Mouse (Mus musculus): ENCODE data around the gene Btbd9. TPM values are rescaled to one million over a fixed set of nuclear protein-coding genes. Genes with fewer than 3 reads are reported as not detected.

Btbd9 gene
- total and polyA plus RNA-seq, 2 experiments from 2014 or later: 30.3 to 31.0 TPM

DNA sequence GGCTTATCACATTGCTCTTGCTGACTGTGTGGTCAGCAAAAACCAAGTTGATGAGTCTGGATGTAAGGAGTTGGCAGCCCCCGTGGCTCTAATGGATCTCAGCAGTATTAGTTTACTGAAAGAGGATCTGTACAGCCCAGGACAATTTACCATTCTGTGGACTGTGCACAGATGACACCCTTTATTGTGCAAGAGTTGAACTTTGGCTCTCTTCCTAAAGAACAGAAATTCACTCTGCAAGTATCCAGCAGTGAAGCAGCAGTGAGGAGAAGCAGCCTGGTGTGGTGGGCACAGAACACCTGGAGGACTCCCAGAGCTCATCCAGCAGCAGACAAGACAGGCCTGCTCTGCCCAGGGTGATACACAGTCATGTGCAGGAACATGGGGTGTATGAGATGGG, 215.6 kb downstream of the Btbd9 start:
- no peak for ATAC-seq (ENCODE audit: insufficient read depth, low read depth)
- TF ChIP-seq CTCF (IDR thresholded peaks at IDR 0.05; ENCODE audit: low read depth) (no peak), EP300 (IDR thresholded peaks at IDR 0.05; ENCODE audit: low read depth) (no peak)
- no peaks in the 10 kb centered on the region for H3K9me3 ChIP-seq (replicated peaks; ENCODE audit: control insufficient read depth, low read length)
- no peak overlapping the region for H3K4me2 ChIP-seq (ENCODE audit: low read depth, low read length)
- H3K27me3 ChIP-seq (ENCODE audit: control insufficient read depth, insufficient read depth, low read length): no peaks in the 10 kb centered on the region
- peaks cover 5% of the 10 kb centered on the region; the same call in 1 of the 2 replicates for H3K4me1 ChIP-seq (ENCODE audit: control insufficient read depth, insufficient read depth)
- no peak overlapping the region for H3K27ac ChIP-seq (ENCODE audit: low read depth)
- 52% methylated on average over 1 of the region's 1 CpGs for WGBS
- H3K9ac ChIP-seq (replicated peaks; ENCODE audit: low read depth, low read length): no peak overlapping the region
- no peaks in the 10 kb centered on the region for H3K36me3 ChIP-seq (replicated peaks; ENCODE audit: control insufficient read depth, insufficient read depth, low read length)
- no peak overlapping the region for H3K4me3 ChIP-seq (ENCODE audit: low read depth, low read length)
- no peak for DNase-seq (ENCODE audit: low spot score)

DNA sequence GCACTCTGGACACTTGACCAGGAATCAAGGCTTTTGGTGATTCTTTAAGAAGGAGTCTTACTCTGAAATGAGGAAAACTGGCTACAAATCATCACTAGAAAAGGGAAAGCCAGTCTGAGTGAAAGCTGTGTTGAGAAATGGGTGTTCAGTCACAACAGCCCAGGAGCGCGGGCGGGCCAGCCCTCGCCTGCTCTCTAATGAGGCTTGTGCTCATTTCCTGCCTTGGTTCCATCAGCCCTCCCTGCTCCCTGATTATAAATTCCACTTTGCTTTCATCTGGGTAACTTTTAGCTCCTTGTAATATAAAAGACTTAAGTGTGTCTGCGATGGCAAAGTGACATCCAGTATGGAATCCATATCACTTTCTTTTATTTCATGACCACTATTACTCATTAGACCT, 216.9 kb downstream of the Btbd9 start:
- no peak for ATAC-seq (ENCODE audit: insufficient read depth, low read depth)
- H3K4me3 ChIP-seq (ENCODE audit: low read depth, low read length): no peak overlapping the region
- no peaks in the 10 kb centered on the region for H3K36me3 ChIP-seq (replicated peaks; ENCODE audit: control insufficient read depth, insufficient read depth, low read length)
- H3K9ac ChIP-seq (replicated peaks; ENCODE audit: low read depth, low read length): no peak overlapping the region
- WGBS: 90% methylated on average over 5 of the region's 5 CpGs
- no peak overlapping the region for H3K4me2 ChIP-seq (ENCODE audit: low read depth, low read length)
- H3K4me1 ChIP-seq (ENCODE audit: control insufficient read depth, insufficient read depth): peaks cover 5% of the 10 kb centered on the region; the same call in 1 of the 2 replicates
- H3K27me3 ChIP-seq (ENCODE audit: control insufficient read depth, insufficient read depth, low read length): no peaks in the 10 kb centered on the region
- TF ChIP-seq CTCF (IDR thresholded peaks at IDR 0.05; ENCODE audit: low read depth): no peak
- TF ChIP-seq EP300 (IDR thresholded peaks at IDR 0.05; ENCODE audit: low read depth): no peak
- H3K9me3 ChIP-seq (replicated peaks; ENCODE audit: control insufficient read depth, low read length): no peaks in the 10 kb centered on the region
- no peak for DNase-seq (ENCODE audit: low spot score)
- H3K27ac ChIP-seq (ENCODE audit: low read depth): no peak overlapping the region

DNA sequence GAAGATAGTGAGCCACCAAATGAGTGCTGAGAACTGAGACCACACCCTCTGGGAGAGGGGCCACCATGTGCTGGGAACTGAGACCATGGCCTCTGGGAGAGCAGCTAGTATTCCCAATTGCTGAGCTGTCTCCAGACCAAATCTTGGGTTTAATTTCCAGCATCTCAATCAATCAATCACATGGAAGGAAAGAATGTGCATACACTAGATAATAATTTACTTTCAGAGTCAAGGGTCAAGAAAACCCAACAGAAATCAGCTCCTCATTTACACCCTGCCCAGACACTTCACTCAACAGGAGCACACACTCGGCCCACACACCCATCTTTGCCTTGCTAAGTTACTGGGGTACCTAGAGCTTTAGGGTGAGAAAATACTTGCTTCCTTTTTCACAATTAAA, 220.9 kb downstream of the Btbd9 start:
- H3K9ac ChIP-seq (replicated peaks; ENCODE audit: low read depth, low read length): no peak overlapping the region
- H3K27me3 ChIP-seq (ENCODE audit: control insufficient read depth, insufficient read depth, low read length): no peaks in the 10 kb centered on the region
- 87% methylated on average over 1 of the region's 1 CpGs for WGBS
- H3K4me2 ChIP-seq (ENCODE audit: low read depth, low read length): no peak overlapping the region
- ATAC-seq (ENCODE audit: insufficient read depth, low read depth) (no peak), DNase-seq (ENCODE audit: low spot score) (no peak)
- TF ChIP-seq CTCF (IDR thresholded peaks at IDR 0.05; ENCODE audit: low read depth): no peak
- no peak for TF ChIP-seq EP300 (IDR thresholded peaks at IDR 0.05; ENCODE audit: low read depth)
- H3K4me1 ChIP-seq (ENCODE audit: control insufficient read depth, insufficient read depth): peaks cover 5% of the 10 kb centered on the region; the same call in 1 of the 2 replicates
- H3K36me3 ChIP-seq (replicated peaks; ENCODE audit: control insufficient read depth, insufficient read depth, low read length): no peaks in the 10 kb centered on the region
- H3K4me3 ChIP-seq (ENCODE audit: low read depth, low read length): no peak overlapping the region
- H3K27ac ChIP-seq (ENCODE audit: low read depth): no peak overlapping the region
- no peaks in the 10 kb centered on the region for H3K9me3 ChIP-seq (replicated peaks; ENCODE audit: control insufficient read depth, low read length)

DNA sequence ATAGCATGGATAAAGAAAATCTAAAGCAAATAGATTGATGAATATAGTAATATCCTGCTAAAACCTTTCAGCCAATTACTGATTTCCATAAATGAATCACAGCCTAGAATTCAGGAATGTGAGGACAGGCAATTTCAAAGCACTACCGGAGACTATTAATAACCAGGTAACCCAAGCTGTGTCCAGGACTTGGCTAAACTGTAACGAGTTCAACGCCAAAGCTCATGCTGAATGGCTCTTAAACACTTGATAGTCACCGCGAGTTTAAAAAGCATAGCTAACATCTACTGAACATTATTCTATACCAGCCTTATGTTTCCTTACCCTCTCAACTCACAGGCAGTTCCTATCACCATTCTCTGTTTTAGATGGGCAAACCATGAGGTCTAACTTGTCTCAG, 221.9 kb downstream of the Btbd9 start:
- H3K4me1 ChIP-seq (ENCODE audit: control insufficient read depth, insufficient read depth): peaks cover 5% of the 10 kb centered on the region; the same call in 1 of the 2 replicates
- H3K36me3 ChIP-seq (replicated peaks; ENCODE audit: control insufficient read depth, insufficient read depth, low read length): no peaks in the 10 kb centered on the region
- H3K4me2 ChIP-seq (ENCODE audit: low read depth, low read length): no peak overlapping the region
- H3K27me3 ChIP-seq (ENCODE audit: control insufficient read depth, insufficient read depth, low read length): no peaks in the 10 kb centered on the region
- TF ChIP-seq EP300 (IDR thresholded peaks at IDR 0.05; ENCODE audit: low read depth) (no peak), CTCF (IDR thresholded peaks at IDR 0.05; ENCODE audit: low read depth) (no peak)
- H3K27ac ChIP-seq (ENCODE audit: low read depth): no peak overlapping the region
- ATAC-seq (ENCODE audit: insufficient read depth, low read depth) (no peak), DNase-seq (ENCODE audit: low spot score) (no peak)
- no peak overlapping the region for H3K9ac ChIP-seq (replicated peaks; ENCODE audit: low read depth, low read length)
- no peaks in the 10 kb centered on the region for H3K9me3 ChIP-seq (replicated peaks; ENCODE audit: control insufficient read depth, low read length)
- WGBS: 52% methylated on average over 5 of the region's 5 CpGs
- H3K4me3 ChIP-seq (ENCODE audit: low read depth, low read length): no peak overlapping the region

- WGBS: 82% methylated on average over 2 of the region's 2 CpGs
- TF ChIP-seq EP300 (IDR thresholded peaks at IDR 0.05; ENCODE audit: low read depth) (no peak), CTCF (IDR thresholded peaks at IDR 0.05; ENCODE audit: low read depth) (no peak)
- no peak overlapping the region for H3K27ac ChIP-seq (ENCODE audit: low read depth)
These were observed 228.3 kb downstream of the Btbd9 start for GRCm38 (mm10) chr17:30348031-30348430.

DNA sequence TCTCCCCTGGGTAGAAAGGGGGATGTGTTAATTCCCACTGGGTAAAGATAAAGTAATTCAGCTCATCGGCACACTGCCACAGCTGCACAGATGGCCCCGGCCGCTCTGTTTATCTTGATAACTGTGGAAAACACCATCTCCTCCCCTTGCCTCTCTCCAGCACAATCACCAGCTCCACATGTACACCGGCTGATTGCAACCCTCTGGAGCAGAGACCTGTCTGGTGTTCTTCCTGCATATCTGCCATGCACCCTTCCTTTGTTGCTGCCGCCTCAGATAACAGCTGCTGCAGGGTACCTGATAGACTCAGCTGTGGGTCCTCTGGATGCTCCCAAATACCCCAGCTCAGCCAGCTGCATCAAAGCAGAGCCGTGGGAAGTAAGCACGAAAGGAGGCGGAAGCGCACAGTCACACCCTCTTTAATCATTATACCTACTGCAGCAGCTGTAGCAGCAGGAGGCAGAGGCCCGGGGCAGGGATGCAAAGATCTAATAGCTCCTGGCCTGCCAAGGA, 229.1 kb downstream of the Btbd9 start:
- DNase-seq (ENCODE audit: low spot score): peak; percentile 16
- Histone ChIP-seq H3K4me1 (ENCODE audit: control insufficient read depth, insufficient read depth) (peaks cover 14% of the 10 kb centered on the region), H3K4me3 (ENCODE audit: low read depth, low read length) (no peak overlapping the region), H3K9ac (replicated peaks; ENCODE audit: low read depth, low read length) (no peak overlapping the region), H3K27me3 (ENCODE audit: control insufficient read depth, insufficient read depth, low read length) (no peaks in the 10 kb centered on the region), H3K27ac (ENCODE audit: low read depth) (no peak overlapping the region), H3K9me3 (replicated peaks; ENCODE audit: control insufficient read depth, low read length) (no peaks in the 10 kb centered on the region), H3K4me2 (ENCODE audit: low read depth, low read length) (no peak overlapping the region), H3K36me3 (replicated peaks; ENCODE audit: control insufficient read depth, insufficient read depth, low read length) (no peaks in the 10 kb centered on the region)
- WGBS: 20% methylated on average over 10 of the region's 10 CpGs
- 0 out of 2 replicates have a peak, but pooled peaks have one; percentile 47 for ATAC-seq (ENCODE audit: insufficient read depth, low read depth)
- TF ChIP-seq EP300 (IDR thresholded peaks at IDR 0.05; ENCODE audit: low read depth) (no peak), CTCF (IDR thresholded peaks at IDR 0.05; ENCODE audit: low read depth) (no peak)

More at GRCm38 (mm10) chr17:30348031-30348430, 228.3 kb downstream of the Btbd9 start:
- Histone ChIP-seq H3K27me3 (ENCODE audit: control insufficient read depth, insufficient read depth, low read length) (no peaks in the 10 kb centered on the region), H3K36me3 (replicated peaks; ENCODE audit: control insufficient read depth, insufficient read depth, low read length) (no peaks in the 10 kb centered on the region), H3K9ac (replicated peaks; ENCODE audit: low read depth, low read length) (no peak overlapping the region), H3K4me1 (ENCODE audit: control insufficient read depth, insufficient read depth) (peaks cover 14% of the 10 kb centered on the region), H3K9me3 (replicated peaks; ENCODE audit: control insufficient read depth, low read length) (no peaks in the 10 kb centered on the region), H3K4me2 (ENCODE audit: low read depth, low read length) (no peak overlapping the region), H3K4me3 (ENCODE audit: low read depth, low read length) (no peak overlapping the region)
- ATAC-seq (ENCODE audit: insufficient read depth, low read depth) (no peak), DNase-seq (ENCODE audit: low spot score) (no peak)

Measured in heart, postnatal 0 days (tissue).